Mouse (Mus musculus): ENCODE data around the gene Tmem59.

The Tmem59 gene

DNA sequence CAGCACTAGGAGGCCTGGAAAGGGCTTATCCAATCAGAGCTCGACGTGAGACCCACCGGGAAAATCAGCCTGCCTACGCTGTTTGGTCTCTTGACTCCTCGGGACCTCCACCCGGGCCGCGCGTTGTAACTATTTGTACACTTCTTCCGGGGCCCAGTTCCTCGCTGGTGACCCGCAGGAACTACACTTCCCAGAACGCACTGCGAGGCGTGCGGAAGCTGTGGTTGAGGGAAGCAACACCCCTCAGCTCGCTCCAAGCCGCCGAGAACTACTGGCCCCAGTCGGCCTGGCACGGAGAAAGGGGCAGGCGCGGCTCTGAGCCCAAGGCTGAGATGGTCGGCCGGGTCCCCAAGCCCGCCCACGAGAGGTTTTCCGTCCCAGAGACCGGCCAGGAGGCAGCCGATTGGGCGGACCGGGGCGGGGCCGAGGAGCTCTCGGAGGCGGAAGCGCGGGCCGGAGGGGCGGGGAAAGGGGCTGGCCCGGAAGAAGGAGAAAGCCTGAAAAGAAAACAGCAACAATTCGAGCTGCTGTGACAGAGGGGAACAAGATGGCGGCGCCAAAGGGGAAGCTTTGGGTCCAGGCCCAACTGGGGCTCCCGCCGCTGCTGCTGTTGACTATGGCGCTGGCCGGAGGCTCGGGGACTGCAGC lies at the start of gene Tmem59:
Gene Tmem59 (plus strand): TSS at position 218 of the 648 bp plus-strand sequence.
- DNase-seq (ENCODE audit: low spot score) = peak; percentile 98

DNA sequence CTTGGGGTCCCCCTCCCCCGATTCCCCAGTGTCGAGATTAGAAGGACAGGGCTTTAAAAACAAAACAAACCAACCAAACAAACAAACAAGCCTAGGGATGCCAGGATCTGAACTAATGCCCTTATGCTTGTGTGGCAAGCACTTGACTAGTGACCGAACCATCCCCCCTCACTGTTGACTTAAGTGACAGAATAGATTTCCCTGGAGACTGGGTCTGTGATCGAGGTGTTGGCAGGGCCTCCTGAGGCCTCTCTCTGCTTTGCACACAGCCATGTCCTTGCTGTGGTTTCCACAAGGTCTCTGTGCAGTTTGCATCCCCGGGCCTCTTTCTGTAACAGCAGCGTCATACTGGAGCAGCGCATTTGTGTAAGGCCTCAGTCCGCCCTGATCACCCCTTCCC lies 48.8 kb upstream of the Tmem59 start:
- no peak for DNase-seq (ENCODE audit: low spot score)

DNA sequence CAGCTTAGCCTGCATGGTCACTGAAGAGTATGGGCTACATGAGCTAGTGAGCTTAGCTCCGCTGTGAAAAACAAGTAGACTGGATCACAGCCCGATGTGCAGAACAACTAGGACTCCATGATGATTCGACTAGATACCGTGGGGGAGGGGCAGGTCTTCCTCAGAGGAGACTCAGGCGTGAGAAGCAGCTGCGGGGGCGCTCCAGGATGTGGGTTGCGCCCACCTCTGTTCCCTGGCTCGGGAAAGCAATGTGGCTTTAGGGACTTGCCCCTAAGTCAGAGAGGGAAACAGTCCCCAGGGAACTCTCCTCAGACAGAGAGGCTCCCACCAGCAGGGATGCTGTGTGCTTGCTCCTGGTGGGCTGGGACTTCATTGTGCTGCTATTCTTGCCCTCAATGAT lies 47.7 kb upstream of the Tmem59 start:
- no peak for DNase-seq (ENCODE audit: low spot score)

DNA sequence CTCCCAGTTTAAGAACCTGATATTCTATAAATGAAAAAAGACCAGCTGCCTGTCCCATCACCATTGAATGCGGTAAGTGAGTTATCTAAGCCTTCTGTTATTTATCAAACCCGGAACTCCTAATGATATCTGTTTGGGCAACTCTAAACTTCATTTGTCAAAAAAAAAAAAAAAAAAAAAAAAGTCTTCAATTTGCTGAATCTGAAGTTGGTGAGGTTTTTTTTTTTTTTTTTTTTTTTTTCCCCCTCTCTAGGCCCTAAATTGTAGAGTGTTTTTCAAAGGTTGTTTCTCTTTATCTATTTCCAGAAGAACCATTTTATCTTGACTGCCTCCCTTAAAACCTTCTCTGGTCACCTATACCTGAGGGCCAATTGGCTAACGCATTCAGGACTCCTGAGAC lies 43.3 kb upstream of the Tmem59 start:
- no peak for DNase-seq (ENCODE audit: low spot score)

DNA sequence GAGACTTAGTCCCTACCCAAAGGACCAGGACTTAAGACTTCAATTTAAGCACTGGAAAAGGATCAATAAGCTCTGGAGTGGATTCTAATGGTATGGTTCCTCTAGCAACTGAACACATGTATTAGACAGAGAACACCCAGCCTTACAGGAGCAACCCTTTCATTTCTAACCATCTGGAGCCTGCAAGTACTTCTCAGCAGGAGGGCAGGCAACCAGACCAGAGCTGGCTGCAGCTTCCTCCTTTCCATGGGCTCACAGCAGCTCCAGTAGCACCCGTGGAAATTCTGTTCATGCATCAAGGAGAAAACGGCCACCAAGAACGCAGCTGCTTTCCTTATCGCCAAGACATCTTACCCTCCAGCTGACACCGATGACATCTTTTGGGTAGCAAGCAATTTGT lies 42.5 kb upstream of the Tmem59 start:
- DNase-seq (ENCODE audit: low spot score) = no peak

DNA sequence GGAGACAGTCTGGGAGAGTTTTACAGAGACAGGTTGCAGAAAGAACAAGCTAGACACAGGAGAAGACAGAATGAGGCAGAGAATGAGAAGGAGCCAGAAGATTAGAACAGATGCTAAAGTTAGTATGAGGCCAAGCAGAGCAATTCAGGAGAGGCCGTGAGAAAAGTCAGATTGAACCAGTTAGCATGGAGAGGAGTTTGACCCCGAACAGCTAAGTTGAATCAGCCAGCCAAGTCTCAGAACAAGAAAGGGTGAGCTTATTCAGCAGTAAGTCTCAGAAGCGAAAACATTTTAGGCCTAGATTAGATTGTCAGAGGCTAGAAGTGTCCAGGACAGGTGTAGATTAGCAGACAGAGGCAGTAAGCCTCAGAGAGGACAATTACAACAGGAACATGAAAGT lies 41.7 kb upstream of the Tmem59 start:
- no peak for DNase-seq (ENCODE audit: low spot score)

DNA sequence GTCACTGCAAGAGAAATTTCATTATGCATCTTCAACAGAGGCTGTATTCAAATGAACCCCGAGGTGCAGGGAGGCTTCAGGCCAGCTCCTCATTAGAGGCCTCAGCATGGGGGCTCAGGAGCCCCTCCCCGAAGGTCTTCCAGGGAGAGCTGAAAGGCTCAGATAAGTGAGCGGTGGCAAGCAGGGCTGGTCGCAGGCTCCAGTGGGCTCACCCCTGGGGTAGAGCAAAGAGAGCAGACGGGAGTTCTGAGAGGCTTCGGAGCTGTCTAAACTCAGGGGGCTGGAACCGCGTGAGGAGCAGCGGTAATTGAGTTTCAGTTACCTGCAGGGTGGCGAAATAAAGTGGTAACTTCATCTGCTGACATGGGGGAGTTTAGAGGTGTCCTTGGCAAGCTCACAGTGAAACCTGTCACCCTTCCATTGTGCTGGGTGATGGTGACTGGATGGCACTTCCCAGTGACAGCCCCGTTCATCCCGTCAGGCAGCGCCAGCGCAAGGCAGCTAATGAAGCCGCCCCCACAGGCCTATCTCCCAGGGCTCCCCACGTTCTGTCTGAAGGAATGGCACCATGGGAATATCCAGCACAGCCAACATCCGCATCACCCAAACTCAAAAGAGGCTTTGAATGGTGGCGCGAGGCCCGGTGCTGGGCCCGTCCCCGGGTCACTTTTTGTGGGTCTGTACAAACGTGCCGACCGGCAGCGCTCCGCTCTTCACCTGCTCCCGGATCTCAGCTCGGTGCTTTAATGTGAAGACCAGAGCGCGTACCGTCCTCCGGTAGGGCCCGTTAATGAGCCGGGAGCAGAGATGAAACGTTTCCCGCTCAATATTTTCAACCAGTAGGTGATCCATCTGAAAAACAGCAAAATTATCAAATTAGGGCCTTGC lies 39.0 kb upstream of the Tmem59 start:
- DNase-seq (ENCODE audit: low spot score) = no peak

DNA sequence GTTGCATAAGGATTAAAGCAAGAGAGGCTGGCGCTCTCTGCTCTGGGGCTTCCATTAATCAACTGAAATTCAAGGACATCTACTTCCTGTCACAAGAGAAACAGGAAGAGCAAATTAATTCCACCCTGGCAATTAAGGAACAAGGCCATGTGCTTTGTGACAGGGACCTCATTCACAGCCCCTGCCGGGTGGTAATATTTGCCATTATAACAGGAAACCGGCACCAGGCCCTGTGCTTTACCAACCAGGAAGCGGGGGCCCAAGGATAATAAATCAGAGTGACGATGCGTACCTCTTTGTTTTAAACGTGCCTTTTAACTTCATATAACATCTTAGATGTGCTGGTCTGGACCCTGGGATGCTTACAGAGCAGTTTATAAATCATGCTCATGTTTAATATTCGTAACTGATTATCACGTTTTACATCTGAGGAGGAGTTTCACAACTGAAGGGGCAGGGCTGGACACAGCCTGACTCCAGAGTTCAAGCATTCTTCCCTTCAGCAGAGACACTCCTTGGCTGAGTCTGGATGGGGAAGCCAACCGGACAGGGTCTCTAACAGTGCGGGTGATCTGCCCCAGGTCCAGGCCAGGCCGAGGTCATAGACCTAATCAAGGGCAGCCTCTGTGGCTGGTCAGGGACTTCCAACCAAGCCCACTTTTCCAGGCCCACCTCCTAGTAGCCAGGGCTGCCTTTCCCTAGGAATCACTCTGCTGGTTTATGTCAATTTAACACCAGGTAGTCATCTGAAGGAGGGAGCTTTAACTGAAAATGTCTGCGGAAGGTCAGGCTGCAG lies 38.2 kb upstream of the Tmem59 start:
- peak; percentile 23 for DNase-seq (ENCODE audit: low spot score)

DNA sequence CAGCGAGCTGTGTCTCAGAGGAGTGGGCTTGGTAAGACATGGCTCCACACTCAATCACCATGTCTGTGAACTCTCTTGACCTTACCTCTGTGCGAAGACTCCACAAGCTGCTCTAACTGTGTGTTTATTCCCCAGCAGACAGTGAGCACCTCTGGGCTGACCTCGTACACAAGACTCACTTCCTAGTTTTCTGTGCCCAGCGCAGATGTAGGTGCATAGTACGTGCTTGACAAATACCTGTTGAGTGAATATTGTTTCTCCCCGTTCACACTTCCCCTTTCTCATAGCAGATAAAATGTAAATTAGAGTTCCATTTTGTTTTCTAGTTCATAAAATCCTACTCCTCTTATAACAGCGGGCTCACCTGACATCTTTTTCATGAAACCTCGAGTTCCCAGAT lies 34.7 kb upstream of the Tmem59 start:
- no peak for DNase-seq (ENCODE audit: low spot score)

DNA sequence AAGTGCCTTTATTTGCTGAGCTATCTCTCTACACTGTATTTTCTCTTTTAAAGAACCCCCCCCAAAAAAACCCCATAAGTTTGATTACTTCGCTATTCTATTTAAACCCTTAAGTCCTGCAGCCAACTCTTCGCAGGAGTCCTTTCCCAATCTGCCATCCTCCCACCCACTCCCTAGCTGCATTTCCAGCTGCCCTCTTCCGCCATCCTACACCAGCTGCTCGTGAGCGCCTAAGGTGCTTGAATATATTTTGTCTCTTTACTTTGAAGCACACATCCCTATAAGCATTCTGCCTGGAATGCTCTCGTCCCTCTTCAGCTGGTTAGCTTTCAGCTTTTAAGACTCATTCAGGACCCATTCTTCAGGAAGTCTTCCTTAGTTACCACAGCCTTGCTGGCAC lies 27.2 kb upstream of the Tmem59 start:
- DNase-seq (ENCODE audit: low spot score) = no peak

DNA sequence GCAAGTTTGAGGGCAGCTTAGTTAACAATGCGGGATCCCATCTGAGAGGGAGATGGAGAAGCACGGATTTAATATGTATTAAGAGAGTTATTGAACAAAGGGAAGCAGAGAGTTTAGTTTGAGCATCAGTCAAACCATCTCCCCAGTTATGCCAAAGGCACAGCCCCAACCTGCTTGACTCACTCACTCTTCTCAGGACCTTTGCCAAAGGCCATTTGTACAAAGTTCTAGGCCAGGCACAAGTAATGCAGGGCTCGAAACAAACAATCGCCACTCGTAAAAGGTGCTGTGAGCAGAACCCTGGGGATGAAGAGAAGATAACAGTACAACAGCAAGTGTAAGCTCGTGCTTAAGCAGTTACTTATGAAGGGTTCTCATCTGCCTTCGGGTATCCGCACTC lies 25.6 kb upstream of the Tmem59 start:
- no peak for DNase-seq (ENCODE audit: low spot score)

DNA sequence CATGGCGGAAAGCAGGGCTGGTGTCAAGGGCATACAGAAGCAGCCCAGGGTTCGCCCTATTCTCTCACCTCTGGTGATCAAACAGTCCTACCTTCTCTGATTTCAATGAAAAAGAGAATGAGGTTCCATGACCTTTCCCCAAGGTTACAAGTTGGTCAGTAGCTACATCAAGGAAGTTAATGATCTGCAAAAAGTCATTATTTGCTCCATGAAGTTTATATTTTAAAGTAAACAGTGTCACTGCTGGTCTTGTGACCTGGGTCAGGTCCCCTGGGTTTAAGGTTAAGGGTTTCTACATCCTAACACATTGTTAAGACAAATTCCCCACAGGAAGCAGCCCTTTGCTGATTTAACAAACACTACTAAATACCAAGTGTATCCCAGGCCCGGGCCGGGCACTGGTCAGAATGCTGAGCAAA lies 21.2 kb upstream of the Tmem59 start:
- no peak for DNase-seq (ENCODE audit: low spot score)

DNA sequence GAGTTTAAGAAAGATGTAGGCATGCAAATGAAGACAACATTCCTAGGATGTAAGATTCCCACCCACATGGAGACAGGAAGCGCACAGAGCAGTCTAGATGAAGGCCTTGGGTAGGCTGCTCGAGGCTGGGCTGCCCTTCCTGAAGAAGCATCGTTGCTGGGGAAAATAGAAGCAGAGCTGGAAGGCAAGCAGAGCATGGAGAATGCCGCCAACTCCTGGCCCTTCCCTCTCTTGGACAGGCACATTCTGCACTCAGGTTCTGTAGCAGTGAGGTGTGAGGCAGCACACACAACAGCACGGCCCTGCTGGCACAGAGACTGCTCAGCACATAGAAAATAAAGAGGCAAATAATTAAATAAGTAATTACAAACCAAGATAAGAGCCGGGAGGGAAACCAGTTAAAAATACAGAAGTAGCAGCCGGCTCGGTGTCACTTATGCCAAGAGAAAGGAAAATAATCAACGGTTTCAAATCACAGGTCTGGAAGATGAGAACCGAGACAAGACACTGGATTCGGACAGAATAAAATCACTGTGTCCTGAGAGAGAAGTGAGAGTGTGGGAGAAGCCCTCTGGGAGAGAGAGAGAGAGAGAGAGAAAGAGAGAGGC lies 18.9 kb upstream of the Tmem59 start:
- no peak for DNase-seq (ENCODE audit: low spot score)

DNA sequence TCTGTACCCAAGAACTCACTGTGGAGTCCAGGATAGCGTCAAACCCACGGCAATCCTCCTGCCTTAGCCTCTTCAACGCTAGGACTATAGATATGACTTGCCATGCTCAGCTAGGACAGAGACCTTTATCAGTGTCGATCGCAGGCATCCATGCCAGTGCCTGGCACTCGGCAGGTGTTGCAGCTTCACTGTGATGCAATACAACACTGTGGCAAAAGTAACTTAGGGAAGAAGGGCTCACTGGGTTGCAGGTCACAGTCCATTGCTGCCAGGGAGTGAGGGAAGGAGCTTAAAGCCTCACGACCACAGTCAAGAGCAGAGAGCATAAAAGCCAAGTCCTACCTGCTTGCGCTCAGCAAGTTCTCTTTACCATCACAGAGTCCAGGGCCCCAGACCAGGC lies 18.0 kb upstream of the Tmem59 start:
- DNase-seq (ENCODE audit: low spot score) = no peak

DNA sequence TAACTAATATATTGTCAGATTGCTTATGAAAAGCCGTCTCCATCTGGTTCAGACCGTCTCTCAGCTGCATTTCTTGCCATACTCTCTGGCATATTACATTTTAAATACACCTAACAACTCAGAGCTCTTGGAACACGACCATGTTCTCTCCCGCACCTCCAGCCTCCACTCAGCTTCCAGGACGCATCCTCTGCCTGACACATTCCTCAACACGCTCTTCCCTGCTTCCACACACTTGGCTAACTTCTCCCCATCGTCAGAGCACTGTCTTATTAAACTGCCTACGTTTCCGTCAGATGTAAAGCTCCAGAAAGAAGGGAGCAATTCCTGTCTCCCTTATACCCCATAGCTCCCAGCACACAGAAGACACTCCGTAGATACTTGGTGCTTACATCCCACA lies 14.9 kb upstream of the Tmem59 start:
- no peak for DNase-seq (ENCODE audit: low spot score)

DNA sequence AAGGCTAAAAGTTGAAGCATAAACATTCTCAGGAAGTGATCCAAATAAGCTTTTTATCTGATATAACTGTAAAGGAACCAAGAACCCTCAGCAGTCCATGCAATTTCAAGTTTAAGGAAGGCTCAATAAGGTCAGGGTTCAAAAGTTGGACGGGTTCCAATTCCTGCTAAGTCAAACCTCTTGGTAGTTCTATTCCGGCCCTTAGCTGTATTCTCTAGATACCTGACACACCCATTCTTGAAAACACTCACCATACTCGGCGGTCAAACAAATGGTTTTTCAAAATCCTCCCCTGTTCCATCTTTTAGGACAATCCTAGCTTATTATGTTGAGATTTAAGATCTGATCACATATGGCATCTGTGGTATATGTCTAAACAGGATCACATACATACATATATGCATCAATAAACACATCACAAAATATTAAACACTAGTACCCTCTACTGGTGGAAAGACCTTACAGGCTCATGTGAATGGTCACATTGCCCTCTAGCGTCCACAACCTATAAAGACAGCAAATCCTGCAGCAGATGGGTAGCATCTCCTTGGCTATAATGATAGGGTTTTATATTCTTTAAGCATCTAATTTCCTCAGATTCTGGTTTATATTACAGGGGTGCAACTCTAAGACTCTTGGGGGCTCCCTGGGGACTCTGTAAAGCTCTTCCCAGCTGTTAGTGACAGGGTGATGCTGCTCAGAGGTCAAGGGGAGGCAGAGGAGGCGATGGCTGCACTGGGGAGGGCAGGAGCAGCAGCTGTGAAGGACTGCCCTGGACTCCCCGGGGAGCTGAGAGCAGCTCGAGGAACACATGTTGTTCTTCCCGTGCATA lies 14.2 kb upstream of the Tmem59 start:
- peak; percentile 75 for DNase-seq (ENCODE audit: low spot score)

DNA sequence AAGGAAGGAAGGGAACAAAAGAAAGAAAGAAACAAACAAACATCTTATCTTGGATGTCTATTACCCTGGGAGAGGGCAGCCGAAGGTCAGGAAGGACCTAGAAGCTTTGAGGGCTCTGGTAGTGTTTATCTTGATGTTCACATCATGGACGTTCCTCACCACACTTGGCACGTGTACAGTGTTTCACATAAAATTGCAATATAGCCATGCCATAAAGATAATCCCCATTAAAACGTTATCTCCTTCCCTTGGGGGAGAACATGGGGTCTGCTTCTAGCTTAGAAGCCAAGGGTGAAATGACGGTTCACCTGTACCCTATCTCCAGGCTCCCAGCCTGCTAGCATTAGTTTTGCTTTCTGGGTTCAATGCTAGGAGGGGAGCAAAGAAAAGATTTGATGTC lies 11.5 kb upstream of the Tmem59 start:
- DNase-seq (ENCODE audit: low spot score) = no peak

DNA sequence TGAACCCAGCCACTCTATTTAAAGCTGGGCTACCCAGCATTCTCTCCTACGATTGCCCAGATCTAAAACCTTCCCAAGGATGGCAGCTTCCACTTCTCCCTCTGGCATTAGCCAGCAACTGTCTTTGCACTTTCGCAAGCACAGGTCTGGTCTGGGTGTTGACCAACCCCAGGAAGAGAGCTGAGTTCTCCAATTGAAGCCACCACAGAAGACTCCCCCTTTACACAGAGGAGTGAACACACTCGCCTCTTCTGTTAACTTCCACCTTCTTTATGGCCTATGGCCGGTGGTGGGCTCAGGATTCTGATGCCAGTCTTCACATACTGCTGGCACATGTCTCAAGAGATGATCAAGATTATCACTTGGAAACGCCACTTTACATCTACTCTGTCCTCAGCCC lies 10.4 kb upstream of the Tmem59 start:
- DNase-seq (ENCODE audit: low spot score) = peak; percentile 13

DNA sequence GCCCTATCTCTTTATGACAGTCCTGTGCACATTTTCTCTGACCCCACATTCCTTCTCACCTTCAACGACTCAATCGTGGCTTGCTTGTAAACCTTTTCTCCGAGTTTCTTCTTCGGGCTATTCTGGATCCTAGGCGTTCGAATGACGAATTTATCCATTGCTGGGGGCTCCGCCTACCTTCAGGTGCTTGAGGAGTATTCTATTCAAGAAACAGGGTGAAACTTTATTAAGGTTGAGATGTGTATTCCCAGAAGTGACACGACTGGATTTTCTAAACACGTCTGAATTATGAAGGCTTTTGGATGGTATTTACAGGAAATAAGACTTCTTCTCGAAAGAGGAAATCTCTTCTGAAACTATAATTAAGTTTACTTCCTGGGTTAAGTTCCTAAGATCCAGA lies 693 bp upstream of the Tmem59 start:
- DNase-seq (ENCODE audit: low spot score) = no peak

DNA sequence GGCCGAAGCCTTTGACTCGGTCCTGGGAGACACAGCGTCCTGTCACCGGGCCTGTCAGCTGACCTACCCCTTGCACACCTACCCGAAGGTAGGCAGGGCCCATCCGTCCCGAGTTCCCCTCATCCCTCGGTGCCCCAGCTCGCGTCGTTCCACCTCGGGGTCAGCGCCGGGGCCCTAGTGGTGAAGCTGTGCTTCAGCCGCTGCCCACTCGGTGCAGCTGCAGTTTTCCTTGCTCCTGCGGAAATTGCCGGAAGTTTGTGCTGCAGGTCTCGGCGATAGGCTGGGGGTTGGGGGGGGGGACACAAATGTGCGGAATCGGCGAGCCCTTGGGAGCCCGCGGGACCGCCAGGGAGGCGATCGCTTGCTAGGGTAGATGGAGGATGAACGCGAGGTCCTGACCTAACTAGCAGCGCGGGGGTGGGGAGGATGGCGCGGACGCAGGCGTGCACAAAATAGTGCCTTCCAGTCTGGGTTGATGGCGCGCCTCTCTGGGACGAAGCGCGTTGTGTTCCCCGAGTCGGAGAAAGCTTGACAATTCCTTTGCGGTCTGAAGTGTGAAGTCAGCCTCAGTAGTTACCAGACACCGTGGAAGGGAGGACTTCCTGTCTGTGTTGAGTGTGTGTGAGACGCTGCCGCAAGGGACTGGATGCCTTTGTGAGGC lies 761 bp downstream of the Tmem59 start, which contains the start of gene Tceanc2:
Gene Tceanc2 (minus strand): TSS at position 287 of the 661 bp plus-strand sequence.
- peak; percentile 51 for DNase-seq (ENCODE audit: low spot score)

DNA sequence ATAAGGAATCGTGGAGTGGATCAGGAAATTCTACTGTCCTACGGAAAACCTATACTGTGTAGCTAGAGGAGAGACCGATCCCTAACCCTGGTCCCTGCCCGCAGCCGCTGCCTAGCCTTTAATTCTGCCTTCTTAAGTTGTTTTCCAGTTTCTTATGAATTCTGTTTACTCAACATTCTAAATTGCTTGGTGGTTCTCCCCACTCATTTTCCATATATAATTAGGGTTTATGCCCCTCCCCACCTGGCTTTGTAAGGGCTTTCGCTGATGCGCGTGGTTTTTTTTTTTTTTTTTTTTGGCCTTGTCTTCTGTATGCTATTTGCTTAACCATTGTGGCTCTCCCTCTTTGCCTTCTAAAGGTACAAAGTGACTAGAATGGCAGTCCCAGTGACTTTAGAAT lies 1.4 kb downstream of the Tmem59 start:
- DNase-seq (ENCODE audit: low spot score) = no peak
